Mouse (Mus musculus) liver, embryonic 14.5 days (tissue): ENCODE results near the gene Car15.

Experiments
- CTCF ChIP-seq: IDR thresholded peaks from 2 replicates; pipeline ENCODE4 v1.5.1; 2016; ENCODE audit warnings: antibody characterized with exemption, low read depth, control low read depth
- EP300 ChIP-seq: IDR thresholded peaks from 2 replicates; pipeline ENCODE4 v1.6.1; 2016; ENCODE audit warnings: antibody characterized with exemption, low read depth

DNA sequence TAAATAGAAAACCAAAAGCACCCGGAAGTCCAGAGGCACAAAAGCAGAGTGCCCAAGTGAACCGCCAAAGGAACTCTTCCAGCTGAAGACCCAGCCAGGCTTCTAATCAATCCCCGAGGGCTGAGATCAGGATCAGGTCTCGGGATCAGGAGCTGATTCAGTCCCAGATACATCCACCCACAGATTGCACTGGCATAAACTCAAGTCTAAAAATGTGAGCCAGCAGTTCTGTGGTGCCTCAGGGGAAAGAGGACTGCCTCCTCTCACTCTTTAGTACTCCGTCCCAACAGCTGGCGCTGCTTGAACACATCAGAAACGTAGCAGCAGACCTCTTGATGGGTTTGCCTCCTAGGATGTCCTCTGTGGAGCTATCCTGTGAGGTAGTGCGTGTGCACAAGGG is 21.6 kb downstream of the Car15 start:
- TF ChIP-seq EP300 (no peak), CTCF (no peak)
